ENCODE assay signal across 12 mouse cellular contexts in genomic region chr6:28830306-28830705, GRCm38 (mm10). TPM values are rescaled to one million over a fixed set of nuclear protein-coding genes. Genes with fewer than 3 reads are reported as not detected.
A peak's percentile ranks its signal among the peaks of the same experiment; 100 is the strongest.
DNase-seq lines count a peak whose midpoint lies in the region; ATAC-seq lines count a peak whose summit lies in the region.
"Had no signal": no experiment of that assay in that cellular context is flagged by ENCODE, and none has a peak within 500 bp of the region (broad histone marks: within the 10 kb centered on the region; RNA-seq: fewer than 3 reads in every experiment).

No protein-coding gene starts in this region.

- DNase-seq in cerebellum, postnatal 4 days (ENCODE audit: low spot score in 2 of 2): no peak
- no peak for DNase-seq in neural tube, embryonic 11.5 days (ENCODE audit: low spot score)
- no peak for DNase-seq in neural tube, embryonic 10.5 days (ENCODE audit: extremely low spot score, low spot score)
- no peak for DNase-seq in right cerebral cortex, postnatal 14 days
- DNase-seq in natural killer cell, adult 2 months (ENCODE audit: low spot score in 2 of 2): no peak
- DNase-seq: heart, postnatal 36 days; kidney, adult 2 months; lung, postnatal 10 days had no signal

- peaks cover 41% of the 10 kb centered on the region for H3K4me1 ChIP-seq in neural tube, embryonic 11.5 days (ENCODE audit: control insufficient read depth, insufficient read depth, low read length)
- peaks cover 74% of the 10 kb centered on the region for H3K4me1 ChIP-seq in midbrain, embryonic 13.5 days (replicated peaks)

- 88% methylated on average over 12 of the region's 12 CpGs for WGBS in neural tube, embryonic 11.5 days
- WGBS in midbrain, embryonic 13.5 days: 92% methylated on average over 12 of the region's 12 CpGs

- peak; percentile 31; the same call in 1 of the 2 replicates for ATAC-seq in cerebellum, adult (ENCODE audit: insufficient number of reproducible peaks, low FRiP score, low TSS enrichment)
- ATAC-seq in neural tube, embryonic 11.5 days (ENCODE audit: insufficient read depth, low FRiP score, low TSS enrichment): no peak
- ATAC-seq in midbrain, embryonic 13.5 days: no peak
- ATAC-seq in frontal cortex, adult (ENCODE audit: low TSS enrichment): no peak
- ATAC-seq: liver, embryonic 12.5 days had no signal

- peak overlapping the region; percentile 84 for H3K4me3 ChIP-seq in neural tube, embryonic 11.5 days (ENCODE audit: low read depth, low read length)
- H3K4me3 ChIP-seq in midbrain, embryonic 13.5 days (replicated peaks): peak overlapping the region; percentile 85
- H3K4me3 ChIP-seq: liver, embryonic 12.5 days had no signal

- H3K9ac ChIP-seq in neural tube, embryonic 11.5 days (ENCODE audit: low read length): 0 out of 2 replicates have a peak overlapping the region, but pooled peaks have one; percentile 95
- H3K9ac ChIP-seq in midbrain, embryonic 13.5 days (replicated peaks): peak overlapping the region; percentile 36; the same call in 1 of the 2 replicates
- H3K9ac ChIP-seq: liver, embryonic 12.5 days had no signal

- H3K9me3 ChIP-seq in neural tube, embryonic 11.5 days (ENCODE audit: control insufficient read depth, low read length): no peaks in the 10 kb centered on the region
- no peaks in the 10 kb centered on the region for H3K9me3 ChIP-seq in midbrain, embryonic 13.5 days
- H3K9me3 ChIP-seq: liver, embryonic 12.5 days had no signal

- H3K36me3 ChIP-seq in neural tube, embryonic 11.5 days (ENCODE audit: control insufficient read depth, insufficient read depth, low read length): 0 out of 2 replicates have a peak, but pooled peaks cover 2% of the 10 kb centered on the region
- H3K36me3 ChIP-seq in midbrain, embryonic 13.5 days: peaks cover 6% of the 10 kb centered on the region

- peaks cover 4% of the 10 kb centered on the region; the same call in 1 of the 2 replicates for H3K27me3 ChIP-seq in neural tube, embryonic 11.5 days (ENCODE audit: control insufficient read depth, insufficient read depth, low read length)
- H3K27me3 ChIP-seq in midbrain, embryonic 13.5 days: peaks cover 5% of the 10 kb centered on the region

- H3K4me2 ChIP-seq in neural tube, embryonic 11.5 days (ENCODE audit: low read depth): peak overlapping the region; percentile 94
- H3K4me2 ChIP-seq in midbrain, embryonic 13.5 days (replicated peaks): peak overlapping the region; percentile 92

- H3K27ac ChIP-seq in neural tube, embryonic 11.5 days (ENCODE audit: low read depth, low read length): no peak overlapping the region
- no peak overlapping the region for H3K27ac ChIP-seq in midbrain, embryonic 13.5 days
- H3K27ac ChIP-seq: liver, embryonic 12.5 days had no signal

RNA-seq across cellular contexts. Expression of gene Lrrc4, which starts 1.2 kb away (rescaled TPM):
- 6.3 and 7.2 TPM in 2 replicates for polyA plus RNA-seq in neural tube, embryonic 11.5 days (2014; fragmentation: Nextera tagmentation; extraction: Ambion mirVana)
- 5.1 and 5.3 TPM in 2 replicates for polyA plus RNA-seq in midbrain, embryonic 13.5 days (2015; fragmentation: Nextera tagmentation; extraction: Ambion mirVana)
